Mouse (Mus musculus) kidney, embryonic 14.5 days (tissue): ENCODE measurements around the gene Cnnm2. TPM values are rescaled to one million over a fixed set of nuclear protein-coding genes. Genes with fewer than 3 reads are reported as not detected.

Experiments
- ATAC-seq: fragments of 200-750 bp; cut with Nextera tagmentation; 2 replicates; pipeline ENCODE4 v1.8.0; 2017; ENCODE audit warnings: moderate number of reproducible peaks, mild to moderate bottlenecking, moderate TSS enrichment, moderate library complexity; ENCODE audit not compliant: low FRiP score, low TSS enrichment
- H3K27ac ChIP-seq: fragments of 300-500 bp; sonication (generic); 2 replicates; pipeline ENCODE4 v1.5.1; 2014; ENCODE audit warnings: low read depth, mild to moderate bottlenecking, low read length, moderate library complexity, mixed read lengths
- H3K27me3 ChIP-seq: fragments of 300-500 bp; sonication (generic); 2 replicates; pipeline ENCODE4 v1.6.1; 2014; ENCODE audit warnings: mild to moderate bottlenecking, low read length; ENCODE audit not compliant: control insufficient read depth, insufficient read depth
- H3K36me3 ChIP-seq: fragments of 300-500 bp; sonication (generic); 2 replicates; pipeline ENCODE4 v1.6.1; 2014; ENCODE audit warnings: low read length, mixed read lengths; ENCODE audit not compliant: control insufficient read depth, insufficient read depth
- H3K4me1 ChIP-seq: fragments of 300-500 bp; sonication (generic); 2 replicates; pipeline ENCODE4 v1.6.1; 2014; ENCODE audit warnings: low read length, mixed read lengths; ENCODE audit not compliant: control insufficient read depth, insufficient read depth
- H3K4me2 ChIP-seq: fragments of 300-500 bp; sonication (generic); replicated peaks from 2 replicates; pipeline ENCODE4 v1.6.1; 2014; ENCODE audit warnings: low read depth, mild to moderate bottlenecking, low read length
- H3K4me3 ChIP-seq: fragments of 300-500 bp; sonication (generic); 2 replicates; pipeline ENCODE4 v1.5.1; 2014; ENCODE audit warnings: mild to moderate bottlenecking, low read length
- H3K9ac ChIP-seq: fragments of 300-500 bp; sonication (generic); 2 replicates; pipeline ENCODE4 v1.6.1; 2014; ENCODE audit warnings: low read depth, mild to moderate bottlenecking, low read length, moderate library complexity
- H3K9me3 ChIP-seq: fragments of 300-500 bp; sonication (generic); 2 replicates; pipeline ENCODE4 v1.6.1; 2016; ENCODE audit warnings: low read length; ENCODE audit not compliant: control insufficient read depth
- WGBS: fragments of 180-500 bp; shearing (Covaris S2); extraction: QIAGEN DNeasy Blood & Tissue Kit; methylation state at CpG from one replicate; pipeline ENCODE4 v1.1.7; 2014; 5-methylcytosine and 5-hydroxymethylcytosine counted together
- polyA plus RNA-seq: library from polyadenylated mRNA; unstranded; fragments of >200 nt; fragmentation: Nextera tagmentation; extraction: Ambion mirVana; gene quantifications from 2 replicates; pipeline ENCODE4 v1.2.1, GENCODE M21; 2014

Gene Cnnm2
- polyA plus RNA-seq, 1 experiment from 2014 or later: 6.8 TPM

DNA sequence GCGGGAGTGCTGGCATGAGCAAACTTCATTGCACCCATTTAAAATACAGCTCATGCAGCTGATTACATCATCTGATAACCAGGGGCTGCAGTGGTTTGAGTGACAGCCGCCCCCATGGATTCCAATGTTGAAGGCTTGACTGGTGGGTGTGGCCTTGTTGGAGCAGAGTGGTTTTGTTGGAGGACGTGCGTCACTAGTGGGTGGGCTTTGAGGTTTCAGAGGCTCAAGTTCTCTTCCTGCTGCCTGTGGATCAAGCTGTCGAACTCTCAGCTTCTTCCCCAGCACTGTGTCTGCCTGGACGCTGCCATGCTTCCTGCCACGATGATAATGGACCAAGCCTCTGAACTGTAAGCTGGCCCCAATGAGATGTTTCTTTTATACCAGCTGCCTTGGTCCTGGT, 57.9 kb downstream of the Cnnm2 start:
- no peak for ATAC-seq
- Histone ChIP-seq H3K4me3 (no peak overlapping the region), H3K27ac (no peak overlapping the region), H3K27me3 (no peaks in the 10 kb centered on the region), H3K9me3 (no peaks in the 10 kb centered on the region), H3K4me2 (no peak overlapping the region), H3K36me3 (no peaks in the 10 kb centered on the region), H3K9ac (no peak overlapping the region), H3K4me1 (0 out of 2 replicates have a peak, but pooled peaks cover 3% of the 10 kb centered on the region)
- WGBS: 62% methylated on average over 7 of the region's 7 CpGs

DNA sequence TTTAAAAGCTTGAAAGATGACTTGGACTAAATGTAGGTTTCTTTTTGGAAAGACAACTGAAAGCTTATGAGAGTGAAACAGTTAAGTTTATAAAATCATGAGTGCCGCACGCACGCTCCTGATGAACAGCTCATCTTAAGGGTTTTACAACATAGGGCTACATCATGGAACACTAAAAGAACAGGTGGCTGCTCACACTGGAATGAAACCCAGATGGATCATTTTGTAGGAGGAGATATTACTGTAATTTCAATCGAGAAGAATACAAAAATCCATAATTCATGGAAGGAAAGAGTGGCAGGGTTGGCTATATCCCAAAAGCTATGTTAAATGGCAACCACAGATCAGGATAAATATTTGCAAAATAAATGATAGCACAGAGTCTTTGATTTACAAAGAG, 61.1 kb downstream of the Cnnm2 start:
- WGBS: 92% methylated on average over 4 of the region's 4 CpGs

DNA sequence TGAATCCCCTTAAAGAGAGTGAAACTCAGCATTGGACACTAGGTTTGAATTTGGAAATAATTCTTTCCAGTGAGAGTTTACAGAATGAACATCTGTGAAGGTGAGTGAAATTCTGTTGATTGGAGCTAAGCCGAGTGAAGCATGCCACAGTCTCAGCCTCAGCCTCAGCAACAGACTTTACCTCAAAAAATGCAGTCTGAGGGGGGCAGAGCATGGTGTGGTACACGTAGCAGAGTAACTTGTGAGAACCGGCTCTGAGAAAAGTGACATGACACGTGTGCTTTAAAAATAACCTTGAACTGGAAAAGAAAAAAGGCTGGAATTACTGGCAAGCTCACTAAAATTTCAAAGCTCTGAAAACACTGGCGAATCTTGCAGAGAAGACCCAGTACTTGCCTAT, 62.4 kb downstream of the Cnnm2 start:
- H3K27me3 ChIP-seq: no peaks in the 10 kb centered on the region
- no peak for ATAC-seq
- 0 out of 2 replicates have a peak, but pooled peaks cover 3% of the 10 kb centered on the region for H3K4me1 ChIP-seq
- H3K9me3 ChIP-seq: no peaks in the 10 kb centered on the region
- whole genome bisulfite sequencing: 63% methylated on average over 5 of the region's 5 CpGs
- no peak overlapping the region for H3K27ac ChIP-seq
- H3K36me3 ChIP-seq: no peaks in the 10 kb centered on the region
- H3K4me3 ChIP-seq: no peak overlapping the region
- H3K4me2 ChIP-seq: no peak overlapping the region
- no peak overlapping the region for H3K9ac ChIP-seq

More for the DNA sequence above, 61.1 kb downstream of the Cnnm2 start:
- Histone ChIP-seq H3K9me3 (no peaks in the 10 kb centered on the region), H3K27ac (no peak overlapping the region), H3K9ac (no peak overlapping the region), H3K4me1 (0 out of 2 replicates have a peak, but pooled peaks cover 3% of the 10 kb centered on the region), H3K27me3 (no peaks in the 10 kb centered on the region), H3K4me2 (no peak overlapping the region), H3K4me3 (no peak overlapping the region), H3K36me3 (no peaks in the 10 kb centered on the region)
- ATAC-seq: no peak

DNA sequence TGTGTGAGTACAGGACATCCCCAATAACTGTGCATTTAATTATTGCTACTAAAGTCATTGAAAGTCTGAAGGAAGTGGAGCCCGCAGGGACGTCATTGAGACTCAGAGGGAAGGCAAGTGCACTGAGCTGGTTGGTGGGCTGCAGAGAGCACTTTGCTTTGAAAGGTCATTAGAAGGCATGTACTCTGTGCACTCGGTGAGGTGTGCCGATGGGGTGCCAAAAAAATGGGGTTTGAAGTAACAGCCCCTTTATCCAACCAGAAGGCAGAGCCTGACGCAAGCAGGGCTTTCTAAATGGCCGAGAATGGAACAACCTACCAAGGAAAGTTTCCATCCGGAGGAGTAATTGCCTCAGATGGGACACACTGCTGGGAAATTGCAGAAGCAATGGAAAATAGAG, 63.5 kb downstream of the Cnnm2 start:
- Histone ChIP-seq H3K4me1 (no peaks in the 10 kb centered on the region), H3K4me2 (no peak overlapping the region), H3K36me3 (no peaks in the 10 kb centered on the region), H3K9me3 (no peaks in the 10 kb centered on the region), H3K9ac (no peak overlapping the region), H3K27ac (no peak overlapping the region), H3K4me3 (no peak overlapping the region), H3K27me3 (no peaks in the 10 kb centered on the region)
- no peak for ATAC-seq
- 72% methylated on average over 7 of the region's 7 CpGs for WGBS

DNA sequence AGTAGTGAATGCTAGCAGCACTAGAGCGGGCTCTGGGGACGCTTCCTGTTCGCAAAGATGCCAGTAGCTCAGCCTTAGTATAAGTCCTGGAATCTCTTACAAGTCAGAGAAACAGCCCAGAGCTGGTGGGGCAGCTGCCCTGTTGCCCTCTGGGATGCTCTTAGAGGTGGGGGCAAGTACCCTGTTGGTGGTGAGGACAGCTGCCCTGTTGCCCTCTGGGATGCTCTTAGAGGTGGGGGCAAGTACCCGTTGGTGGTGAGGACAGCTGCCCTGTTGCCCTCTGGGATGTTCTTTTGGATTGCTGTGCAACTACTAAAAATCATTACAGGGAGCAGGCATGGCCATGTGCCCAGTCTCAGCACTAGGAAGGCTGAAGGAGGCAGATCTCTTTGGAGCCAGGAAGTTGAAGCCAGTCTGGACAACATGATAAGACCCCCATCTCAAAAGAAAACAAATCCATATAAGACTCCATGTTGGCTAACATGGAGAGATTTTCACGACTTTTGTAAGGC, 66.3 kb downstream of the Cnnm2 start:
- Histone ChIP-seq H3K4me3 (no peak overlapping the region), H3K9me3 (no peaks in the 10 kb centered on the region), H3K27me3 (no peaks in the 10 kb centered on the region), H3K27ac (no peak overlapping the region), H3K9ac (no peak overlapping the region), H3K4me1 (no peaks in the 10 kb centered on the region), H3K4me2 (no peak overlapping the region), H3K36me3 (no peaks in the 10 kb centered on the region)
- no peak for ATAC-seq
- WGBS: 90% methylated on average over 5 of the region's 5 CpGs

DNA sequence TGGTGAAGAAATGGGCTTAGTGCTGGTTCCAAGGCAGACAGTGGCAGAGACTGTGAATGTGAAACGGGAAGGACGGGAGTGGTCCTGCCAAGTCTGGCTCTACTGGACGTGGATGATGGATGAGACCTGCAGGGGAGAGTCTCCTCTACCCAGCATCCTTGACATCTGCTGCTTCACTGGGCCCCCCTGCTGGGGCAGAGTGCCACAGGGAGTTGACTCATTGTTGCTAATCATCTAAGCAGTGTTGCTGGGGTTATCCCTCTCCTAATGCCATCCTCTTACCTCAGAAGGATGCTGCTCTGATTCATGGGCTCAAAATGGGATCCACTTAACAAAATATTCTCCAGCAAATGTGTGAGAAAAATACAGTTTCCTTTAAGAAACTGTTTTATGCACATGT, 67.6 kb downstream of the Cnnm2 start:
- Histone ChIP-seq H3K4me1 (no peaks in the 10 kb centered on the region), H3K4me3 (no peak overlapping the region), H3K27ac (no peak overlapping the region), H3K36me3 (no peaks in the 10 kb centered on the region), H3K9ac (no peak overlapping the region), H3K27me3 (no peaks in the 10 kb centered on the region), H3K4me2 (no peak overlapping the region), H3K9me3 (no peaks in the 10 kb centered on the region)
- WGBS: 34% methylated on average over 3 of the region's 3 CpGs
- no peak for ATAC-seq

DNA sequence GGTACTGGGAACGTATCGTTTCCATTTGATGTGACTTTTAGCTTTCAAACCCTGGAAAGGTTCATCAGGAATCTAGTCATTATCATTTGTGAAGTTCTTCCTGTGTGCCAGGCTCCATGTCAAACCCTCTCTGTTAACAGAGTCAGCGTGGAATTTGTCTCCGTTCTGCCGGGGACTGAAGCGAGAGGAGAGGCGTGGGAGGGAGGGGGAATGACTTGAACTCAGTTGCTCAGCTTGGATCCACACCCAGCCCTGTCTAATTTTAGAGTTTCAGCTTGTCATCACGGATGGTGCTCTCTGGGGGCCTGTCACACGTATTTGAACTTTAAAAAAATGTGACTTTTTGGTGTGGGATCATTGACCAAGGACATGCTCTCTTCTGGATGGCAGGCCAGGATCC, 70.0 kb downstream of the Cnnm2 start:
- 55% methylated on average over 9 of the region's 9 CpGs for WGBS
- Histone ChIP-seq H3K4me2 (no peak overlapping the region), H3K36me3 (no peaks in the 10 kb centered on the region), H3K27me3 (no peaks in the 10 kb centered on the region), H3K27ac (no peak overlapping the region), H3K4me1 (no peaks in the 10 kb centered on the region), H3K9ac (no peak overlapping the region), H3K9me3 (no peaks in the 10 kb centered on the region), H3K4me3 (no peak overlapping the region)
- ATAC-seq: no peak

DNA sequence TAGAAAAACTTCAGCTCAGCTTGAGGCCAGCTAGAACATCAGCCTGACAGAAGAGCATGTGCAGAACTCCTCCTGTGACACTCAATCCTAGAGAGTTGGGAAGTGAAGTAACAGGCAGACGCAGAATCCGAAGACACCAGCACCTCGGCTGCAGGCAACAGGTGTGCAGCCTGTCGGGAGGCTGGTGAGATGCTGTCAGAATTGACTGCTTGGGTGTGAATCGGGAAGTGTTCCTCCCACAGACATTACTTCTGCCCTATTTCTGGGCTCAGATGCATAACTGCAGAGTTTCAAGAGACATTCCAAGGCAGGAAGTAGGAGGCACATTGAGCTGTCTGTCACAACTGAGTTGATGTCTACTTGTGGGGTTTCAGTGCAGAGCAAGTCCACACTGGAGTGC, 72.9 kb downstream of the Cnnm2 start:
- Histone ChIP-seq H3K9me3 (no peaks in the 10 kb centered on the region), H3K27me3 (no peaks in the 10 kb centered on the region), H3K36me3 (no peaks in the 10 kb centered on the region), H3K4me1 (no peaks in the 10 kb centered on the region), H3K4me2 (no peak overlapping the region), H3K9ac (no peak overlapping the region), H3K27ac (no peak overlapping the region), H3K4me3 (no peak overlapping the region)
- ATAC-seq: no peak
- 75% methylated on average over 5 of the region's 5 CpGs for WGBS

DNA sequence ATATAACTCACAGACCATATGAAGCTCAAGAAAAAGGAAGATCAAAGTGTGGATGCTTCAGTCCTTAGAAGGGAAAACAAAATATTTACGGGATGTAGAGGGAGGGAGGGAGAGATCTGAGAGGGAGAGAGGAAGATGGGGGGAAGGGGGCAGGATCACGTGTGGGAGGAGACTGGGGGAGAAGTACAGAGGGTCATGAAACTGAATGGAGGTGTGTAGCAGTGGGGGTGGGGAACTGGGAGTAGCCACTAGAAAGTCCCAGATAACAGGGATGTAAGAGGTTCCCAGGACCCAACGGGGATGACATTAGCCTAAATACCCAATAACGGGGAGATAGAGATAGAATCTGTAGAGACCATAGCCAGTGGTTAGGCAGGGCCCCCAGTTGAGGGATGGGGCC, 73.9 kb downstream of the Cnnm2 start:
- Histone ChIP-seq H3K27me3 (no peaks in the 10 kb centered on the region), H3K9me3 (no peaks in the 10 kb centered on the region), H3K4me1 (no peaks in the 10 kb centered on the region), H3K4me2 (no peak overlapping the region), H3K36me3 (no peaks in the 10 kb centered on the region), H3K4me3 (no peak overlapping the region), H3K27ac (no peak overlapping the region), H3K9ac (no peak overlapping the region)
- ATAC-seq: no peak
- 58% methylated on average over 4 of the region's 4 CpGs for WGBS
